Mouse (Mus musculus) skeletal muscle tissue, adult 2 months (tissue): ENCODE data around the gene Gm44973.
"Not testable (repeated sequence)": the region's sequence is repeated elsewhere in the genome, so short reads cannot be mapped to it uniquely, and the experiment has no call there.

Experiments
- DNase-seq: peaks from one replicate; pipeline ENCODE4 v3.0.0-alpha.2; 2012; ENCODE audit warnings: low read depth, low spot score

Gm44973 gene

GRCm38 (mm10) chr7:5016920-5017319, 1.6 kb downstream of the Gm44973 start:
- DNase-seq: no peak

GRCm38 (mm10) chr7:5017352-5017751, 2.1 kb downstream of the Gm44973 start:
- no peak for DNase-seq

- no peak for DNase-seq
These were observed 2.6 kb downstream of the Gm44973 start for GRCm38 (mm10) chr7:5017931-5018330.

GRCm38 (mm10) chr7:5019576-5019975, 4.3 kb downstream of the Gm44973 start:
- not testable (repeated sequence) for DNase-seq

- DNase-seq: peak; percentile 99
These were observed 4.8 kb downstream of the Gm44973 start, which contains the start of the genes Zfp865 and Ccdc106 for GRCm38 (mm10) chr7:5020000-5020681. Zfp865 (plus strand) TSS chr7:5020376. Ccdc106 (plus strand) TSS chr7:5020553.

- no peak for DNase-seq
These were observed 5.4 kb downstream of the Gm44973 start for GRCm38 (mm10) chr7:5020685-5021084.

GRCm38 (mm10) chr7:5021197-5021596, 5.9 kb downstream of the Gm44973 start:
- DNase-seq: no peak

GRCm38 (mm10) chr7:5029543-5029942, 14.2 kb downstream of the Gm44973 start:
- no peak for DNase-seq

- DNase-seq: no peak
These were observed 14.7 kb downstream of the Gm44973 start for GRCm38 (mm10) chr7:5029946-5030345.

- DNase-seq: no peak
These were observed 15.4 kb downstream of the Gm44973 start for GRCm38 (mm10) chr7:5030554-5031275.

GRCm38 (mm10) chr7:5031496-5031895, 16.2 kb downstream of the Gm44973 start:
- no peak for DNase-seq

GRCm38 (mm10) chr7:5033818-5034217, 18.5 kb downstream of the Gm44973 start, which contains the start of gene 4632433K11Rik:
4632433K11Rik (plus strand) TSS chr7:5034118.
- DNase-seq: no peak

GRCm38 (mm10) chr7:5035628-5036027, 20.3 kb downstream of the Gm44973 start:
- DNase-seq: no peak

- DNase-seq: no peak
These were observed 20.8 kb downstream of the Gm44973 start for GRCm38 (mm10) chr7:5036136-5036535.

- no peak for DNase-seq
These were observed 21.7 kb downstream of the Gm44973 start for GRCm38 (mm10) chr7:5037026-5037425.

- DNase-seq: no peak
These were observed 22.2 kb downstream of the Gm44973 start for GRCm38 (mm10) chr7:5037467-5037866.

GRCm38 (mm10) chr7:5038109-5038732, 22.9 kb downstream of the Gm44973 start, which contains the start of gene Zfp784:
Zfp784 (minus strand) TSS chr7:5038446.
- DNase-seq: peak; percentile 80

GRCm38 (mm10) chr7:5038940-5039339, 23.6 kb downstream of the Gm44973 start:
- no peak for DNase-seq

- DNase-seq: no peak
These were observed 29.7 kb downstream of the Gm44973 start for GRCm38 (mm10) chr7:5044981-5045380.

- no peak for DNase-seq
These were observed 30.8 kb downstream of the Gm44973 start for GRCm38 (mm10) chr7:5046112-5046511.

- DNase-seq: no peak
These were observed 32.0 kb downstream of the Gm44973 start for GRCm38 (mm10) chr7:5047313-5047712.
